Mouse (Mus musculus) liver, embryonic 16.5 days (tissue): ENCODE results near the gene Irf8. TPM values are rescaled to one million over a fixed set of nuclear protein-coding genes. Genes with fewer than 3 reads are reported as not detected.
"Not testable (repeated sequence)": the region's sequence is repeated elsewhere in the genome, so short reads cannot be mapped to it uniquely, and the experiment has no call there.

Experiments
- ATAC-seq: fragments of 200-750 bp; cut with Nextera tagmentation; 2 replicates; pipeline ENCODE4 v1.8.0; 2017; ENCODE audit warnings: low read depth, mild to moderate bottlenecking, moderate number of reproducible peaks, moderate library complexity
- H3K27ac ChIP-seq: fragments of 300-500 bp; sonication (generic); 2 replicates; pipeline ENCODE4 v1.5.1; 2014; ENCODE audit warnings: mild to moderate bottlenecking, low read length
- H3K27me3 ChIP-seq: fragments of 300-500 bp; sonication (generic); 2 replicates; pipeline ENCODE4 v1.6.1; 2014; ENCODE audit warnings: low read depth, low read length, mixed read lengths; ENCODE audit not compliant: control insufficient read depth, insufficient read depth
- H3K36me3 ChIP-seq: fragments of 300-500 bp; sonication (generic); 2 replicates; pipeline ENCODE4 v1.6.1; 2014; ENCODE audit warnings: mild to moderate bottlenecking; ENCODE audit not compliant: control insufficient read depth, insufficient read depth
- H3K4me1 ChIP-seq: fragments of 300-500 bp; sonication (generic); 2 replicates; pipeline ENCODE4 v1.6.1; 2014; ENCODE audit warnings: low read depth, low read length, mixed read lengths; ENCODE audit not compliant: control insufficient read depth
- H3K4me2 ChIP-seq: fragments of 300-500 bp; sonication (generic); 2 replicates; pipeline ENCODE4 v1.6.1; 2014; ENCODE audit warnings: low read depth, low read length, mixed read lengths
- H3K4me3 ChIP-seq: fragments of 300-500 bp; sonication (generic); 2 replicates; pipeline ENCODE4 v1.5.1; 2014; ENCODE audit warnings: low read depth, mild to moderate bottlenecking, low read length
- H3K9ac ChIP-seq: fragments of 300-500 bp; sonication (generic); 2 replicates; pipeline ENCODE4 v1.6.1; 2014; ENCODE audit warnings: low read depth, low read length
- H3K9me3 ChIP-seq: fragments of 300-500 bp; sonication (generic); replicated peaks from 2 replicates; pipeline ENCODE4 v1.6.1; 2016; ENCODE audit warnings: low read length; ENCODE audit not compliant: control insufficient read depth
- WGBS: fragments of 180-500 bp; shearing (Covaris S2); extraction: QIAGEN DNeasy Blood & Tissue Kit; methylation state at CpG from one replicate; pipeline ENCODE4 v1.1.7; 2014; ENCODE audit not compliant: insufficient replicate concordance; 5-methylcytosine and 5-hydroxymethylcytosine counted together
- polyA plus RNA-seq: library from polyadenylated mRNA; unstranded; fragments of >200 nt; fragmentation: Nextera tagmentation; extraction: Ambion mirVana; gene quantifications from 2 replicates; pipeline ENCODE4 v1.2.1, GENCODE M21; 2015

Gene Irf8
- polyA plus RNA-seq, 1 experiment from 2014 or later: 17.4 TPM

GRCm38 (mm10) chr8:120709176-120709575 lies 27.0 kb upstream of the Irf8 start:
- ATAC-seq: no peak
- Histone ChIP-seq H3K4me2 (no peak overlapping the region), H3K27ac (no peak overlapping the region), H3K9ac (no peak overlapping the region), H3K4me3 (no peak overlapping the region), H3K4me1 (no peaks in the 10 kb centered on the region), H3K9me3 (no peaks in the 10 kb centered on the region), H3K27me3 (no peaks in the 10 kb centered on the region), H3K36me3 (no peaks in the 10 kb centered on the region)
- 34% methylated on average over 10 of the region's 10 CpGs for WGBS

GRCm38 (mm10) chr8:120715200-120715599 lies 21.0 kb upstream of the Irf8 start:
- Histone ChIP-seq H3K27me3 (no peaks in the 10 kb centered on the region), H3K9me3 (no peaks in the 10 kb centered on the region), H3K4me2 (no peak overlapping the region), H3K4me1 (no peaks in the 10 kb centered on the region), H3K36me3 (no peaks in the 10 kb centered on the region), H3K9ac (no peak overlapping the region), H3K4me3 (no peak overlapping the region), H3K27ac (no peak overlapping the region)
- no peak for ATAC-seq
- WGBS: 29% methylated on average over 6 of the region's 6 CpGs

GRCm38 (mm10) chr8:120715996-120716680 lies 20.0 kb upstream of the Irf8 start:
- Histone ChIP-seq H3K4me1 (no peaks in the 10 kb centered on the region), H3K27ac (no peak overlapping the region), H3K9ac (no peak overlapping the region), H3K27me3 (no peaks in the 10 kb centered on the region), H3K9me3 (no peaks in the 10 kb centered on the region), H3K4me3 (no peak overlapping the region), H3K36me3 (no peaks in the 10 kb centered on the region), H3K4me2 (no peak overlapping the region)
- peak; percentile 41 for ATAC-seq
- 54% methylated on average over 15 of the region's 15 CpGs for WGBS

- Histone ChIP-seq H3K9me3 (no peaks in the 10 kb centered on the region), H3K27me3 (no peaks in the 10 kb centered on the region), H3K9ac (no peak overlapping the region), H3K4me1 (no peaks in the 10 kb centered on the region), H3K4me2 (no peak overlapping the region), H3K36me3 (no peaks in the 10 kb centered on the region), H3K27ac (no peak overlapping the region), H3K4me3 (no peak overlapping the region)
- WGBS: 46% methylated on average over 19 of the region's 19 CpGs
- ATAC-seq: no peak
These were observed 16.4 kb upstream of the Irf8 start for GRCm38 (mm10) chr8:120719586-120720236.

GRCm38 (mm10) chr8:120723025-120723424 lies 13.1 kb upstream of the Irf8 start:
- 55% methylated on average over 6 of the region's 6 CpGs for WGBS
- Histone ChIP-seq H3K4me2 (no peak overlapping the region), H3K4me3 (no peak overlapping the region), H3K27me3 (no peaks in the 10 kb centered on the region), H3K9ac (no peak overlapping the region), H3K36me3 (no peaks in the 10 kb centered on the region), H3K27ac (no peak overlapping the region), H3K9me3 (no peaks in the 10 kb centered on the region), H3K4me1 (no peaks in the 10 kb centered on the region; the same call in 1 of the 2 replicates)
- no peak for ATAC-seq

- not testable (repeated sequence) for H3K27me3 ChIP-seq, H3K4me3 ChIP-seq, H3K4me1 ChIP-seq, H3K9me3 ChIP-seq, H3K9ac ChIP-seq, H3K4me2 ChIP-seq, ATAC-seq, H3K36me3 ChIP-seq, H3K27ac ChIP-seq
- WGBS: 72% methylated on average over 2 of the region's 4 CpGs
These were observed 12.1 kb upstream of the Irf8 start for GRCm38 (mm10) chr8:120724096-120724495.

- WGBS: 38% methylated on average over 17 of the region's 17 CpGs
- no peak overlapping the region for H3K4me2 ChIP-seq
- ATAC-seq: peak; percentile 41; the same call in 1 of the 2 replicates
- peaks cover 6% of the 10 kb centered on the region for H3K4me1 ChIP-seq
- H3K9me3 ChIP-seq: no peaks in the 10 kb centered on the region
- no peak overlapping the region for H3K27ac ChIP-seq
- H3K9ac ChIP-seq: no peak overlapping the region
- H3K4me3 ChIP-seq: no peak overlapping the region
- H3K27me3 ChIP-seq: no peaks in the 10 kb centered on the region
- H3K36me3 ChIP-seq: no peaks in the 10 kb centered on the region
These were observed 11.2 kb upstream of the Irf8 start for GRCm38 (mm10) chr8:120724816-120725575.

GRCm38 (mm10) chr8:120725576-120725950 lies 10.6 kb upstream of the Irf8 start:
- WGBS: 49% methylated on average over 5 of the region's 5 CpGs
- peaks cover 6% of the 10 kb centered on the region for H3K4me1 ChIP-seq

GRCm38 (mm10) chr8:120726051-120726450 lies 10.1 kb upstream of the Irf8 start:
- H3K9ac ChIP-seq: no peak overlapping the region
- ATAC-seq: no peak
- H3K4me2 ChIP-seq: no peak overlapping the region
- no peaks in the 10 kb centered on the region for H3K36me3 ChIP-seq
- 20% methylated on average over 5 of the region's 5 CpGs for WGBS
- H3K4me1 ChIP-seq: peaks cover 6% of the 10 kb centered on the region
- H3K4me3 ChIP-seq: no peak overlapping the region
- no peaks in the 10 kb centered on the region for H3K27me3 ChIP-seq
- no peaks in the 10 kb centered on the region for H3K9me3 ChIP-seq
- H3K27ac ChIP-seq: no peak overlapping the region

More at GRCm38 (mm10) chr8:120725576-120725950, 10.6 kb upstream of the Irf8 start:
- Histone ChIP-seq H3K4me3 (no peak overlapping the region), H3K4me2 (no peak overlapping the region), H3K9ac (no peak overlapping the region), H3K36me3 (no peaks in the 10 kb centered on the region), H3K27ac (0 out of 2 replicates have a peak overlapping the region, but pooled peaks have one; percentile 38), H3K9me3 (no peaks in the 10 kb centered on the region), H3K27me3 (no peaks in the 10 kb centered on the region)
- ATAC-seq: no peak
